Mouse (Mus musculus) neutrophil, adult 5-6 weeks (primary cell): ENCODE data around the gene Lect2. TPM values are rescaled to one million over a fixed set of nuclear protein-coding genes. Genes with fewer than 3 reads are reported as not detected.

Experiments used
- ATAC-seq: fragments of 151-379, 151-347 bp; 2 replicates; pipeline ENCODE4 v1.8.0; 2017; ENCODE audit warnings: mild to moderate bottlenecking, moderate TSS enrichment; ENCODE audit not compliant: insufficient number of reproducible peaks, poor library complexity, low FRiP score, severe bottlenecking; ENCODE audit errors: extremely low read depth
- total RNA-seq: library from RNA; stranded (forward); fragments of 200-1000 nt; gene quantifications from 2 replicates; pipeline ENCODE4 v1.2.3, GENCODE M21; 2017

The Lect2 gene
- total RNA-seq, 1 experiment from 2014 or later, result not detected

DNA sequence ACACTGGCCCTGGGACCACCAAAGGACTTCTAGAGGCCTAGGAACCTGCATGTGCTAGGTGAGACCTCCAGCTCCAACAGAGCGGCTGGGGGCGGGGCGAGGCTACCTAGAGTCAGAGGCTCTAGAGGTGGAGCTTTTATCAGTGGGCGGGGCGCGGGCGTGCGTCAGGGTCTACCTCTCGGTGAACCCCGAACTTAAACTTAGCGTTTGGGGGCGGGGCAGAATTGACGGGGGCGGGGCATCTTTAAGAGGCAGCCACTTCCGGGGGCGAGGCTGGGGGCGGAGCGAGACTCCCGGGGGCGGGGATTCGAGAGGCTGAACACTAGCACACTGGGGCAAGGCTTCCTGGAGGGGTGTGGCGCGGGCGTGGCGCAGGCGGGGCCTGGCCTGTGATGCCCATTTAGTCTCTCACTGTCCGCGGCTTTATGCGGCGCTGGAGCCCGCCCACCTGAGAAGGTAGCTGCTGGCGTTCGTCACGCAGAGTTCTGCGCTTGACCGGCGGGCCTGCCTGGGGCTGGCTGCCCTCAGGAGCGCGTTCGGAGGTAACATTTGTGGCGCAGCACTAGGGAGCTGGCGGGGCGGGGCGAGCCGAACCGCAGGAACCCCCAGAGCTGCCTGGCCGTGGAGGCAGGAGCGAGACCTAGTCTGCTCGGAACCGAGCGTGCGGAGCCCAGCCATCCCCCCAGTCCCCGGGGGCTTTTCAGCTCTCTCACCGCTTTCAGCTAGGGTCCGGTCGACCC lies 26.1 kb downstream of the Lect2 start, which contains the start of gene Fbxl21:
TSS of gene Fbxl21 (plus strand) at position 392 of the 740 bp plus-strand sequence.
- ATAC-seq, result peak; percentile 79

DNA sequence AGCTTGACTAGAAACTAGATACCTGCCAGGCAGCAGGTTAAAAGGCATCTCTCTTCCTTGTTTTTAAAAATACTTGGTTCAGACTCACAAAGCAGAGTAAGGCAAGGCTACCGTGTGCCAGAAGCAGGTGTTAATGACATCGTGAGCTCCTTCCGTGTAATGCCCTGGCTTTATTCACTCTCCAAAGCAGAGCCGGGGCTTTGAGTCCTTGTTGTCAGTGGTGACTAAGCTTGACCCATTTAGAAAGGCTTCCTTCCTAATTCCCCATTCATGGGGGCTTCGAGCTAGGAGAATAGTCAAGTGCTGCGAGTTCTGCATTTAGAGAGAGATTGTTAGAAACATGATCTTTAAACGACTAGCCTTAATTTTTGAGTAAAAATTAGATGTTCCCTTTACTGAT lies 31.5 kb downstream of the Lect2 start:
- ATAC-seq, result no peak

DNA sequence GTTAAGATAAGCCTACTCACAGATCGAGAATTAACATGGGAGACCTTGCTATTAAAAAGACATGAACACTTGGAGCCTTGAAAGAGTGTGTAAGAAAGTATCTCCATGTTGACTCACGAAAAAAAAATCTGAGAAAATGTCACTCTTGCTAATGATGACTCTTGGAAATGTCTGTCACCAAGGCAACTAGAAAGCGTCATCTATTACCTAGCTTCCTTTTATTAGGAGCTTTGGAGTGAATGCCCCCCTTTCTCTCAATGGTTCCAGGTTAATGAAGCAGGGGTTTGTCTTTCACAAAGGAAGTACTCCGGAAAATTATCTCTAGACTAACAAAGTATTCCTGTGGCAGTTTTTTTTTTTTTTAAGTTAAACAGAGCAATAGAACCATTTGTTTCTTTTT lies 32.0 kb downstream of the Lect2 start:
- ATAC-seq, result no peak

GRCm38 (mm10) chr13:56513595-56513994 lies 34.7 kb downstream of the Lect2 start:
- no peak for ATAC-seq

- ATAC-seq, result no peak
Observed at GRCm38 (mm10) chr13:56509796-56510195, 38.5 kb downstream of the Lect2 start.

DNA sequence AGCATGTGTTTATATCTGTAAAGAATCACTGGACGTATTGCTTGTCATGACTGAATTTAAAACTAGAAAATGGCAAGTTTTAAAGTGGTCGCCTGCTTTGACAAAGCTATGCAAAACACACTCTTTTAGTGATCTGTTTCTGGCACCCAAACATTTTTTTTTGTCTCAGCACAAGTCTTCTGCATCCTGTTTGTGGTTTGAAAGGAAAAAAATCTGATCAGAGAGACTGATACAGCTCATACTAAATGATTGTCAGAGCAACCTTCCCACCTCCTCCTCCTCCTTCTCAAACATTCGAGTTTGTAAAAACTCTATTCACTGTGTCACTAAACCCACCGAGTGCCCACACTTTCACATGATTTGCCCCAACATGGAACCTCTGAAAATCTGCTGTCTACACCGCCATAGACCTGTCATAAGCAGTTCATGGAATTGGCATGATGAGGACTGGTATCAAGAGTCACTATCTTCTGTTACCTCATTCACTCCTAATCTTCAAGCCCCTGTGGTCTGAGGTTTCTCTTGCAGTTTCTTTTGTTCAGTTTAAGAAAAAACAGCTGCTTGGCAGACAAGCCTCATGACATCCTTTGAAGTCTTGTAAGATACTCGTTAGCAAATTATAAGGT lies 41.3 kb downstream of the Lect2 start:
- ATAC-seq, result 0 out of 2 replicates have a peak, but pooled peaks have one; percentile 13

DNA sequence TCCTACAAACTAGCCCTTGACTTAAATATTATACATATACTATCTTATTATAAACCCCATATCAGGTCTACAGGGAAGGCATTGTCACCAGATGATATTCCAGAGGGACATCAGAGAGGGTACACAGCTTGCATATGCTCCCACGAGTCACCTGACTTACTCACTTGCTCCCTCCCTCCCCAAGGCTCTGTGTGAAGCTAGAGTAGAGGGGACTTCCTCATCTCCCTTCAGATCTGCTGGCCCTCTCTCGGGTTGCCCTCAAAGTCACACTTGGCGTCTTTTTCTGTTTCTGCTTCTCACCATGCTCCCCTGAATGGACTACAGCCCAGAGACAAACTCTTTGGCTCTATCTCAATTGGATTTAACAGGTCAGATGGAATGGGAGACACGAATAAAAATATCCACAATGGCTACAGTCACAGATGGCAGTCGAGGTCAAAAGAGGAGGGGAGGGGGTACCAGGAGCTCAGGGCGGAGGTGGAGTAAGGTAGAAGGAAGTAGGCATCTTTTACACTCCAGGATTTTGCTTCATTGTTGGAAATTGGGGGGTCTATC lies 46.4 kb downstream of the Lect2 start:
- ATAC-seq, result no peak

GRCm38 (mm10) chr13:56500636-56501035 lies 47.7 kb downstream of the Lect2 start:
- ATAC-seq, result no peak

- no peak for ATAC-seq
Observed at GRCm38 (mm10) chr13:56500132-56500531, 48.2 kb downstream of the Lect2 start.

- ATAC-seq, result no peak
Observed at GRCm38 (mm10) chr13:56494440-56494839, 53.9 kb downstream of the Lect2 start.

Other genes starting within 250 kb of the Lect2 start
- gene Gm3045, start 121.9 kb downstream of the Lect2 start, total RNA-seq, result not detected in 2 replicates
- gene Slc25a48, start 110.1 kb downstream of the Lect2 start, total RNA-seq, result 0.12 and 0.61 TPM in 2 replicates
- not detected in 2 replicates for gene Il9, start 66.3 kb downstream of the Lect2 start, total RNA-seq
- 0.61 and 0.70 TPM in 2 replicates for gene Fbxl21, start 26.0 kb downstream of the Lect2 start, total RNA-seq
- gene Tgfbi, start 61.0 kb upstream of the Lect2 start, total RNA-seq, result 473 and 475 TPM in 2 replicates
- 15.3 and 21.6 TPM in 2 replicates for gene Smad5, start 154.5 kb upstream of the Lect2 start, total RNA-seq
- not detected in 2 replicates for gene Gm45623, start 205.3 kb upstream of the Lect2 start, total RNA-seq